Mouse (Mus musculus): Measurements from ENCODE around the gene Plau. TPM values are rescaled to one million over a fixed set of nuclear protein-coding genes. Genes with fewer than 3 reads are reported as not detected.
A peak's percentile ranks its signal among the peaks of the same experiment; 100 is the strongest.

Gene Plau
- total RNA-seq, 1 experiment, result 13.7 TPM

DNA sequence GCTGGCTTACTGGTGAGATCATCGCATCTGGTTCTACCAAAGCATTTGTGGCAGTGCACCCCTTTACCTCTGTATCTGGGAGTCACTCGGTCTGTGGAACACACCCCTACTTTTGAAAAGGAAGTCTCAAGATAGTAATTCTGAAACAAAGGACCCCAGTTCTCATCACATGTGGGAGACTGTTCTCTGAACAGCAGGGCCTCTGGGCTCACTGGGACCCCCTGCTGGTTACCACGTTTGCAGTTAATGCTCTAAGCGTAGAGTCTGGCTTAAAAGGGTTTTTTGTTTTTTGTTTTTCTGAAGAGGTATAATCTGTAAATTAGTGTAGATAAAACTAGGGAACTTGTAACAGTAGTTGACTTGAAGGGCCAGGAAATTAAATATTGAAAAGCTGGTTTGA is 49.8 kb downstream of the Plau start:
- H3K4me3 ChIP-seq (ENCODE audit: insufficient read depth in 1 of 2, low read depth in 1 of 2, low read length in 2 of 2, poor library complexity in 1 of 2, severe bottlenecking in 1 of 2), result no peak overlapping the region
- in situ Hi-C loops (cut with MboI; ENCODE audit: low sequenced_read_pairs in 2 of 2, unreplicated experiment in 2 of 2), result no loop called here
- no peak overlapping the region for H3K27ac ChIP-seq (ENCODE audit: insufficient read depth, low read depth, low read length, poor library complexity, severe bottlenecking)
- H3K9ac ChIP-seq (ENCODE audit: insufficient read depth, low read depth, low read length, poor library complexity, severe bottlenecking), result no peak overlapping the region
- peak; percentile 16 for DNase-seq (ENCODE audit: low read depth, low spot score)
- TF ChIP-seq MAFK (IDR thresholded peaks at IDR 0.05; ENCODE audit: insufficient read depth, low read depth, low read length) (no peak), HCFC1 (IDR thresholded peaks at IDR 0.05; ENCODE audit: borderline replicate concordance, insufficient read depth, low read length) (no peak), ZNF384 (IDR thresholded peaks at IDR 0.05; ENCODE audit: low read depth, low read length) (no peak), CHD2 (IDR thresholded peaks at IDR 0.05; ENCODE audit: low read depth, low read length) (no peak), ZC3H11A (IDR thresholded peaks at IDR 0.05; ENCODE audit: borderline replicate concordance, low read depth, low read length) (no peak)
- H3K9me3 ChIP-seq (ENCODE audit: control insufficient read depth, insufficient read depth, low read depth, low read length), result no peaks in the 10 kb centered on the region
- H3K4me1 ChIP-seq (ENCODE audit: control insufficient read depth in 2 of 2, insufficient read depth in 2 of 2, low read length in 2 of 2, poor library complexity in 1 of 2), result peaks cover 0 to 14% of the 10 kb centered on the region in 2 experiments; a peak in 2 of 4 replicates
- no peaks in the 10 kb centered on the region for H3K36me3 ChIP-seq (ENCODE audit: control insufficient read depth, insufficient read depth, low read length, poor library complexity, severe bottlenecking)

DNA sequence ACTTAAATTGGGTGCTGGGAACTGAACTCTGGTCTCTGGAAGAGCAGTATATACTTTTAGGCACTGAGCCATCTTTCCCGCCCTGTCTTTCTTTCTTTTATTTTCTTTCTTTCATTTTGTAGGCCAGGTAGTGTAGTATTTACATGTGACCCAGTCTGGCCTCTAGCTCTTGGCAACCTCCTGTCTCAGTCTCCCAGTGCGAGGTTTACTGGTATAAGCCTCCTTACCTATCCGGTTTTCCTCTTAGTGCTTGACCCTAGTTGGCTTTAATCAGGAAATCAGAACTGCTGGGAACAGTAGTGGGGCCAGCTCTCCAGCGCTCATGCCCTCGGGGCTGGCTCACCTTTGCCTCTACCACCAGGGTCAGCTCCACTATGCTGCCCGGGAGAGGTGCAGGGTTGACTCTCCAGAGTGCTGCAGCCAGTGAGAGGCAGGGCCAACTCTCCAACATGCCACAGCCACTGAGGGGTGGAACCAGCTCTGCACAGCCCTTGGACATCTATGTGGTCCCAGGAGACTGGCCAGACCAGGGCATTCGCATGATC is 51.2 kb downstream of the Plau start:
- H3K9ac ChIP-seq (ENCODE audit: insufficient read depth, low read depth, low read length, poor library complexity, severe bottlenecking), result no peak overlapping the region
- TF ChIP-seq ZNF384 (IDR thresholded peaks at IDR 0.05; ENCODE audit: low read depth, low read length) (no peak), HCFC1 (IDR thresholded peaks at IDR 0.05; ENCODE audit: borderline replicate concordance, insufficient read depth, low read length) (no peak), MAFK (IDR thresholded peaks at IDR 0.05; ENCODE audit: insufficient read depth, low read depth, low read length) (no peak), CHD2 (IDR thresholded peaks at IDR 0.05; ENCODE audit: low read depth, low read length) (no peak), ZC3H11A (IDR thresholded peaks at IDR 0.05; ENCODE audit: borderline replicate concordance, low read depth, low read length) (no peak)
- no peak overlapping the region for H3K27ac ChIP-seq (ENCODE audit: insufficient read depth, low read depth, low read length, poor library complexity, severe bottlenecking)

DNA sequence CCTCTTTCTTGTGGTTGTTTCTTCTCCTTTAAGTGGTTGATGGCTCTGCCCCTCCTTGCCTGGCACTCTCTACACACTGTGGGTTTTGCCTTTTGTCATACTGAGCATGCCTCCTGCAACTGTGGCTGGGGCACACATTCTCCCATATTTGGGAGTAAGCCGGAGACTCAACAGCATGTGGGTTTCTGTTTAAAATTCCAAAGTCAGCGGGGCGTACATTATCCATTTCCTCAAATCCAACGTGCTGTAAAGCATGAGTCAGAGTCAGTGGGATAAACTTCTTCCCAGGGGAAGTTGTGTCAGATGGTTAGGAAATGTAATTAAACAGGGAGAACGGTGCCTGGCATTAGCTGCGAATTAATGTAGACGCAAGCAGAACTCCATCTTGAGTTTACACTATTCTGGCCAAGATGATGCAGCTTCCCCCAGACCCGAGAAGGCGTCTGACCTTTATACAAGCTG is 55.5 kb downstream of the Plau start:
- in situ Hi-C loops (cut with MboI; ENCODE audit: low sequenced_read_pairs in 2 of 2, unreplicated experiment in 2 of 2), result no loop called here

More for the DNA sequence above, 51.2 kb downstream of the Plau start:
- no peak for DNase-seq (ENCODE audit: low read depth, low spot score)
- Histone ChIP-seq H3K4me3 (ENCODE audit: insufficient read depth in 1 of 2, low read depth in 1 of 2, low read length in 2 of 2, poor library complexity in 1 of 2, severe bottlenecking in 1 of 2) (no peak overlapping the region), H3K4me1 (ENCODE audit: control insufficient read depth in 2 of 2, insufficient read depth in 2 of 2, low read length in 2 of 2, poor library complexity in 1 of 2) (peaks cover 0 to 23% of the 10 kb centered on the region in 2 experiments; a peak in 2 of 4 replicates), H3K9me3 (ENCODE audit: control insufficient read depth, insufficient read depth, low read depth, low read length) (no peaks in the 10 kb centered on the region), H3K36me3 (ENCODE audit: control insufficient read depth, insufficient read depth, low read length, poor library complexity, severe bottlenecking) (no peaks in the 10 kb centered on the region)
- in situ Hi-C loops (cut with MboI; ENCODE audit: low sequenced_read_pairs in 2 of 2, unreplicated experiment in 2 of 2), result no loop called here

More for the DNA sequence above, 55.5 kb downstream of the Plau start:
- DNase-seq (ENCODE audit: low read depth, low spot score), result peak; percentile 20
- Histone ChIP-seq H3K4me3 (ENCODE audit: insufficient read depth in 1 of 2, low read depth in 1 of 2, low read length in 2 of 2, poor library complexity in 1 of 2, severe bottlenecking in 1 of 2) (no peak overlapping the region), H3K9ac (ENCODE audit: insufficient read depth, low read depth, low read length, poor library complexity, severe bottlenecking) (no peak overlapping the region), H3K27ac (ENCODE audit: insufficient read depth, low read depth, low read length, poor library complexity, severe bottlenecking) (peak overlapping the region; percentile 44; the same call in 1 of the 2 replicates), H3K4me1 (ENCODE audit: control insufficient read depth in 2 of 2, insufficient read depth in 2 of 2, low read length in 2 of 2, poor library complexity in 1 of 2) (peaks cover 0 to 14% of the 10 kb centered on the region in 2 experiments; a peak in 2 of 4 replicates), H3K9me3 (ENCODE audit: control insufficient read depth, insufficient read depth, low read depth, low read length) (no peaks in the 10 kb centered on the region), H3K36me3 (ENCODE audit: control insufficient read depth, insufficient read depth, low read length, poor library complexity, severe bottlenecking) (no peaks in the 10 kb centered on the region)
- TF ChIP-seq CHD2 (IDR thresholded peaks at IDR 0.05; ENCODE audit: low read depth, low read length), result no peak
- TF ChIP-seq MAFK (IDR thresholded peaks at IDR 0.05; ENCODE audit: insufficient read depth, low read depth, low read length), result no peak
- no peak for TF ChIP-seq HCFC1 (IDR thresholded peaks at IDR 0.05; ENCODE audit: borderline replicate concordance, insufficient read depth, low read length)
- TF ChIP-seq ZC3H11A (IDR thresholded peaks at IDR 0.05; ENCODE audit: borderline replicate concordance, low read depth, low read length), result no peak
- no peak for TF ChIP-seq ZNF384 (IDR thresholded peaks at IDR 0.05; ENCODE audit: low read depth, low read length)

Other genes with a start within 250 kb of the Plau start
- gene Usp54, start 195.6 kb upstream of the Plau start, total RNA-seq (2012; rRNA removed), result 15.3 and 16.6 TPM in 2 replicates
- 0.16 TPM in 1 of 2 replicates, not detected in the other for gene Myoz1, start 180.1 kb upstream of the Plau start, total RNA-seq (2012; rRNA removed)
- 0.85 and 1.1 TPM in 2 replicates for gene Synpo2l, start 168.3 kb upstream of the Plau start, total RNA-seq (2012; rRNA removed)
- gene Sec24c, start 162.4 kb upstream of the Plau start, total RNA-seq (2012; rRNA removed), result 104 TPM in 2 replicates
- gene Fut11, start 141.7 kb upstream of the Plau start, total RNA-seq (2012; rRNA removed), result 5.0 and 6.1 TPM in 2 replicates
- 136 and 137 TPM in 2 replicates for gene Chchd1, start 133.7 kb upstream of the Plau start, total RNA-seq (2012; rRNA removed)
- 33.2 and 33.9 TPM in 2 replicates for gene Zswim8, start 129.1 kb upstream of the Plau start, total RNA-seq (2012; rRNA removed)
- 12.1 and 19.1 TPM in 2 replicates for gene Ndst2, start 102.1 kb upstream of the Plau start, total RNA-seq (2012; rRNA removed)
- gene Camk2g, start 42.6 kb upstream of the Plau start, total RNA-seq (2012; rRNA removed), result 28.7 and 31.2 TPM in 2 replicates
- 92.1 and 116 TPM in 2 replicates for gene Vcl, start 92.7 kb downstream of the Plau start, total RNA-seq (2012; rRNA removed)
- 42.4 and 48.5 TPM in 2 replicates for gene Ap3m1, start 215.8 kb downstream of the Plau start, total RNA-seq (2012; rRNA removed)
- 113 and 164 TPM in 2 replicates for gene Adk, start 215.9 kb downstream of the Plau start, total RNA-seq (2012; rRNA removed)